Mouse (Mus musculus) heart, embryonic 14.5 days (tissue): ENCODE results near the gene Gm2001. TPM values are rescaled to one million over a fixed set of nuclear protein-coding genes. Genes with fewer than 3 reads are reported as not detected.
"Not testable (repeated sequence)": the region's sequence is repeated elsewhere in the genome, so short reads cannot be mapped to it uniquely, and the experiment has no call there.

Experiments
- ATAC-seq: fragments of 200-750 bp; cut with Nextera tagmentation; 2 replicates; pipeline ENCODE4 v1.8.0; 2017; ENCODE audit warnings: low read depth, moderate TSS enrichment; ENCODE audit not compliant: insufficient number of reproducible peaks, insufficient read depth, low FRiP score
- H3K27ac ChIP-seq, 2 experiments: fragments of 200-500 bp in 1 of 2; fragments of 300-500 bp in 1 of 2; sonication (generic) in 1 of 2; replicated peaks in 1 of 2; 2 replicates each; pipeline ENCODE4 v1.5.1; 2012 to 2014; ENCODE audit warnings: low read depth in 2 of 2, low read length in 2 of 2, control low read depth in 1 of 2, mild to moderate bottlenecking in 1 of 2, mixed read lengths in 1 of 2; ENCODE audit not compliant: control insufficient read depth in 1 of 2, insufficient read depth in 1 of 2
- H3K27me3 ChIP-seq: fragments of 300-500 bp; sonication (generic); 2 replicates; pipeline ENCODE4 v1.6.1; 2014; ENCODE audit warnings: mild to moderate bottlenecking, low read length, control low read depth; ENCODE audit not compliant: control insufficient read depth, insufficient read depth
- H3K36me3 ChIP-seq: fragments of 300-500 bp; sonication (generic); 2 replicates; pipeline ENCODE4 v1.6.1; 2014; ENCODE audit warnings: mild to moderate bottlenecking, control low read depth, low read length, mixed read lengths; ENCODE audit not compliant: control insufficient read depth, insufficient read depth
- H3K4me1 ChIP-seq, 2 experiments: fragments of 200-500 bp in 1 of 2; fragments of 300-500 bp in 1 of 2; sonication (generic) in 1 of 2; 2 replicates each; pipeline ENCODE4 v1.6.1; 2012 to 2014; ENCODE audit warnings: low read length in 2 of 2, control low read depth in 1 of 2, mixed read lengths in 1 of 2; ENCODE audit not compliant: control insufficient read depth in 2 of 2, insufficient read depth in 2 of 2
- H3K4me2 ChIP-seq: fragments of 300-500 bp; sonication (generic); 2 replicates; pipeline ENCODE4 v1.6.1; 2014; ENCODE audit warnings: mild to moderate bottlenecking, low read length
- H3K4me3 ChIP-seq, 2 experiments: fragments of 200-500 bp in 1 of 2; fragments of 300-500 bp in 1 of 2; sonication (generic) in 1 of 2; 2 replicates each; pipeline ENCODE4 v1.5.1; 2012 to 2014; ENCODE audit warnings: low read length in 2 of 2, mild to moderate bottlenecking in 2 of 2, control low read depth in 1 of 2, low read depth in 1 of 2, moderate library complexity in 1 of 2; ENCODE audit not compliant: control insufficient read depth in 1 of 2, insufficient read depth in 1 of 2
- H3K9ac ChIP-seq: fragments of 300-500 bp; sonication (generic); 2 replicates; pipeline ENCODE4 v1.6.1; 2014; ENCODE audit warnings: mild to moderate bottlenecking, low read length
- H3K9me3 ChIP-seq: fragments of 300-500 bp; sonication (generic); 2 replicates; pipeline ENCODE4 v1.6.1; 2016; ENCODE audit warnings: low read length, control low read depth; ENCODE audit not compliant: control insufficient read depth
- WGBS: fragments of 180-500 bp; shearing (Covaris S2); extraction: QIAGEN DNeasy Blood & Tissue Kit; methylation state at CpG from one replicate; pipeline ENCODE4 v1.1.7; 2014; 5-methylcytosine and 5-hydroxymethylcytosine counted together
- polyA plus RNA-seq: library from polyadenylated mRNA; unstranded; fragments of >200 nt; fragmentation: Nextera tagmentation; extraction: Ambion mirVana; gene quantifications from 2 replicates; pipeline ENCODE4 v1.2.1, GENCODE M21; 2014

Gene Gm2001
- not detected in 2 replicates for polyA plus RNA-seq

- not testable (repeated sequence) for H3K4me1 ChIP-seq, H3K9ac ChIP-seq, ATAC-seq, H3K27ac ChIP-seq, H3K27me3 ChIP-seq, H3K4me2 ChIP-seq, H3K36me3 ChIP-seq, H3K9me3 ChIP-seq, H3K4me3 ChIP-seq
- WGBS: 46% methylated on average over 1 of the region's 2 CpGs
Observed at GRCm38 (mm10) chr12:87842239-87842638, at the start of gene Gm2001. Gene Gm2001, minus strand, starts transcription at chr12:87842339.

GRCm38 (mm10) chr12:87873772-87874171 is 31.6 kb upstream of the Gm2001 start, which contains the start of gene Gm2016:
Gene Gm2016, plus strand, starts transcription at chr12:87874072.
- not testable (repeated sequence) for H3K9ac ChIP-seq, H3K36me3 ChIP-seq, H3K9me3 ChIP-seq, H3K27me3 ChIP-seq, H3K27ac ChIP-seq, ATAC-seq, H3K4me1 ChIP-seq, H3K4me3 ChIP-seq, H3K4me2 ChIP-seq
- WGBS: 71% methylated on average over 5 of the region's 5 CpGs

- WGBS: 71% methylated on average over 2 of the region's 2 CpGs
- not testable (repeated sequence) for H3K4me1 ChIP-seq
Observed at GRCm38 (mm10) chr12:87864048-87864447, 21.9 kb upstream of the Gm2001 start.

DNA sequence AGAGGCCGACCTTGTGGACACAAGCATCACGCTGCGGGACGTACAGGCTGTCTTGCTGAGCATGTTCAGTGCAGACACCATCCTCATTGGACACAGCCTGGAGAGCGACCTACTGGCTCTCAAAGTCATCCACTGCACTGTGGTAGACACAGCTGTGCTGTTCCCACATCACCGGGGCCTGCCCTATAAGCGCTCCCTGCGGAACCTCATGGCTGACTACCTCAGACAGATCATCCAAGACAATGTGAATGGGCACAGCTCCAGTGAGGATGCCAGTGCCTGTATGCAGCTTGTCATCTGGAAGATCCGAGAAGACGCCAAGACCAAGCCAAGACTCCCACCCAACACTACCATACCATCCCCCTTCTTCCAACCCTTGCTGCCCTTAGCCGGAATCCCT is 21.5 kb upstream of the Gm2001 start:
- not testable (repeated sequence) for H3K36me3 ChIP-seq, H3K9ac ChIP-seq, H3K27ac ChIP-seq, H3K27me3 ChIP-seq, H3K4me3 ChIP-seq, H3K4me2 ChIP-seq, H3K4me1 ChIP-seq, H3K9me3 ChIP-seq
- WGBS: 86% methylated on average over 9 of the region's 11 CpGs
- ATAC-seq: 0 out of 2 replicates have a peak, but pooled peaks have one; percentile 10

More at GRCm38 (mm10) chr12:87864048-87864447, 21.9 kb upstream of the Gm2001 start:
- not testable (repeated sequence) for H3K9me3 ChIP-seq, H3K27me3 ChIP-seq, H3K4me2 ChIP-seq, H3K27ac ChIP-seq, H3K4me3 ChIP-seq, H3K36me3 ChIP-seq, ATAC-seq, H3K9ac ChIP-seq

- WGBS: 79% methylated on average over 23 of the region's 23 CpGs
- ATAC-seq: not testable (repeated sequence)
Observed at GRCm38 (mm10) chr12:87861740-87862692, 19.9 kb upstream of the Gm2001 start.

DNA sequence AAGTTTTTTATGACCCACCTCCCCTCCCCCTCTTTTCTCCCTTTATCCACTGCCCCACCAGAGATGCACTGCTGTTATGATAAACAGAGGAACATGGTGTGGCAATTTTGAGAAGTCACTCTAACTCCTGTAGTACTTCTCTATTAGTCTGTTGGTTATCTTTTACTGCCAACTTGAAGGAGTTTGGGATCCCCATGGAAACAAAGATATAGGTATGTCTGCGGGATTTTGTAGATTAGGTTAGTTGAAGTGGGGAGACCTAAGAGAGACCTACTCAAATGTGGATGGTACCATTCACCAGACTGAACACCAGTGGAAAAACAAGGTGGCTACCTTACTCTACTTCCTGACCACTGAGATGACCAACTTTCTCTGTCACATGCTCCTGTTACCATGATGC is 13.9 kb upstream of the Gm2001 start:
- not testable (repeated sequence) for H3K27ac ChIP-seq, H3K9ac ChIP-seq, H3K9me3 ChIP-seq, H3K4me1 ChIP-seq, H3K36me3 ChIP-seq, H3K27me3 ChIP-seq, H3K4me2 ChIP-seq, H3K4me3 ChIP-seq, ATAC-seq
- 44% methylated on average over 1 of the region's 1 CpGs for WGBS

More at GRCm38 (mm10) chr12:87861740-87862692, 19.9 kb upstream of the Gm2001 start:
- not testable (repeated sequence) for H3K4me3 ChIP-seq, H3K4me1 ChIP-seq, H3K9ac ChIP-seq, H3K4me2 ChIP-seq, H3K36me3 ChIP-seq, H3K27me3 ChIP-seq, H3K9me3 ChIP-seq, H3K27ac ChIP-seq

DNA sequence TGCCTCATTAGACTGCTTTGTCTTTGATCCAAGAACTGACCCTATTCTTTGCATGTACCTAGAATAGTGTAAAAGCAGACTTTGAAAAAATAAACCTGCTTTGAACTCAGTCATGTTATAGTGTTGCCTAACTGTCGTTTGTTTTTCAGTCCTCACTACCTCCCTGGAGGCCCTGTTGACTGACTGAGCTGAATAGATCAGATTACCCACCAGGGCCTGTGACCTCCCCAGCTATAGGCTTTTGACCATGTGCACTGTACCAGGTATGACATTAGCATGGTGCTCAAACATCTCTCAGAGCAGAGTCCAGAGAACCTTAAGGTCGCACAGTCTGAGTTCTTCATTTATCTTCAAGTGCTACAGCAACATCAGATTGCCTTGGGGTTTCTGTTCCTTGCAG is 8.5 kb upstream of the Gm2001 start:
- not testable (repeated sequence) for H3K4me3 ChIP-seq, H3K27me3 ChIP-seq, H3K27ac ChIP-seq, ATAC-seq, H3K4me2 ChIP-seq, H3K9ac ChIP-seq, H3K9me3 ChIP-seq, H3K36me3 ChIP-seq, H3K4me1 ChIP-seq
- WGBS: no CpG with 5 or more reads among the region's 2 CpGs
